Mouse (Mus musculus) lung, postnatal 36 days (tissue): ENCODE measurements at regions not wholly inside any gene's neighbourhood (a gene's known extent, or its start where the extent isn't known, plus 50 kb on each side); places are given as distances from the start of the nearest gene placed in this dataset.
A peak's percentile ranks its signal among the peaks of the same experiment; 100 is the strongest.
"Not testable (repeated sequence)": the region's sequence is repeated elsewhere in the genome, so short reads cannot be mapped to it uniquely, and the experiment has no call there.

ENCODE experiments used
- DNase-seq: peaks from one replicate; pipeline ENCODE4 v3.0.0; 2022; ENCODE audit warnings: mixed read lengths

DNA sequence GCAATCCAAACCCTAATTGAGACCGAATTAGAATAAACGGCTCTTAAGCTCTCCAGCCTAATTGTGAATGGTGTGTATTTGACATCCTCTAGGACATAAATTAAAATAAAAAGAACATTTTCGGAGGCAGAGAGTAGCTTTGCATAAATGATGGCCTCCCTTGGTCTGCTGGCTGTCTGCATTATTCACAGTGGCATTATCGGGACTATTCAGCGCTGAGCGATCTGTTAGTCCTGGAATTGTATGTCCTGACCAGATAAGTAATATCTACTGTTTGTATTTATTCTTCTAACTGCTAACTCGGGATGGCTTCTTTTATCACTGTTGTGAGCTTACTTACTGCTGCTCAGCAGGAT lies 299.6 kb downstream of the Chl1 start:
- DNase-seq: no peak

GRCm38 (mm10) chr6:103810342-103811001 lies 300.1 kb downstream of the Chl1 start:
- no peak for DNase-seq

GRCm38 (mm10) chr6:103816396-103816795 lies 306.0 kb downstream of the Chl1 start:
- DNase-seq: not testable (repeated sequence)

DNA sequence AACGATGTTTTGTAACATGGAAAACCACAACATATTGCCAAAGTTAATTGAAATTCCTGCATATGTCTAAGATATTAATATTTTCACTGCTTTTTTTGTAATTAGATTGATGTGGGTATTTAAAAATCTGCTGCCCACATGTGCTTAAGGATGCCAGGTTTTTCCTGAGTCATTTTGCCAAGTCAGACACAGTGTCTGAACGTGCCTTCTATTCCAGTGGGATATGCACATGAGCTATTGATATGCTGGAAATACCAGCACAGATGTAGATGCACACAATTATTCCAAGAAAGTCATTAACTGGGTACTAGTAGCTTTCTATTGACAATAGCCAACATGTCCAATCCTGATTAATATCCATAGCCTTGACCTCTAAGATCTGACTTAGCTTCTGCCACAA lies 315.7 kb downstream of the Chl1 start:
- no peak for DNase-seq

DNA sequence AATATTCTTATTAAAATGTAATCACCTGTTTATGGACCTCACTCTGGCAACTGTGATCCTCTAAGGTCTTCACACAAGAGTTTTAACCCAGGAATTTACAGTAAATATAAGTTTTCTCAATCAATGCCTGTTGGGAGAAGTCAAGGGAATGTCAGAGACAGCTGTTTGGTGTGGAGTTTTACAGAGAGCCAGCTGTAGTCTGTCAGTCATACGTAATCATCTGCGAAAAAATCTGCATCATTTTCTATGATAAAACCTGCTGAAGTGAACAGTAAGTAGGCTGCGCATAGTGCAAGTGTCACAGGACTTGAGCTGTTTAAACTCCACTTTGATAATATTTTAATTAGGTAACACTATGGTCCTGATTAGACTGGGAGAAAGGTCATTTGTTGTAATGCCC lies 317.2 kb downstream of the Chl1 start:
- DNase-seq: no peak

DNA sequence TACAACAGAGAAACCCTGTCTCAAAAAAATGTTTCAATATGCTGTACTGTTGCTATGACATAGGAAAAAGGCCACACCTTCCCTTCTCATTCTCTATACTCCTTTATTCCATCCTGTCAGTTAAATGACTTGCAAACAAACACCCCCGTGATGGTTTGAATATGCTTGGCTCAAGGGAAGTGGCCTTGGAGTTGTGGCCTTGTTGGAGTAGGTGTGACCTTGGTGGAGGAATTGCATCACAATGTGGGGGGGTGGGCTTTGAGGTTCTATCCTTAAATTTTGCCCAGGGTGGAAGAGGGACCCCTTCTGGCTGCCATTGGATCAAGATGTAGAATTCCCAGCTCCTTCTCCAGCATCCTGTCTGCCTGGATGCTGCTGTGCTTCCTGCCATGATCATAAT lies 318.5 kb downstream of the Chl1 start:
- no peak for DNase-seq

DNA sequence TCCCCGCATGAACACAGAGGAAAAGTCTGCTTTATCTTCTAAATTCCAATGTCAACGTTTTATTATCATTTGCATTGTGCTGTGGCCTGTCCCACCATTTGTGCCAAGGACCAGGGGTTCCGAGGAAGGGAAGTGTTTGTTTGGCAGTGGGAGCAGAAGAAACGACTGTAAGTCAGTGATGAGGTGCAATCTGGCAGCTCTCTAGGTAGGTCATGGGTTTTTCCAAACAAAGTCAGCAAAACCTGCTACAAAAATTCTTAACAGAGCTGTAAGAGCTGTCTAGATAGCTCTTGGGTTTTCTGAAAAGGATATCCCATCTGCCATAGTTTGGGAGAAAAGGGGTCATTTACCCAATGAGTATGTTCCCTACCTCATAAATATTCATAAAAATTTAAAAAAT lies 321.9 kb downstream of the Chl1 start:
- no peak for DNase-seq

DNA sequence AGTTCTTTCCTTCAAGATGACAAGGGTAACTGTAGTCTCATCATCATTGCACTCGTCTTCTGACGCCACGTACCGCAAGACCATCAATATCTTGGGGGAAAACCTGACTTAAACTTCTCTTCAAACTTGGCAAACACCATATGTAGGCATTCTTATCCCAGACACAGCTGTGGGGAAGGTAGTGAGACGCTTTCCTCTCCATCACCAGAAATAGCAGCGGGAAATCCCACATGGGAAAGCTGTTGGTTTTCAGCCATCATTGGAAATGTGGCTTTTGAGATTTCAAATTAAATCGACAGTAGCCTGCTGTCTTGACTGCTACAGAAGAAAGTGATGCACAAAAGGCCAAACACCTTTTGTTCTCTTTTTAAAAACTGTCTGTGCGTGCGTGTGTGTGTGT lies 322.4 kb downstream of the Chl1 start:
- no peak for DNase-seq

GRCm38 (mm10) chr6:103833501-103834132 lies 323.2 kb downstream of the Chl1 start:
- peak; percentile 41 for DNase-seq

GRCm38 (mm10) chr6:103834726-103835229 lies 324.4 kb downstream of the Chl1 start:
- DNase-seq: no peak

- DNase-seq: no peak
These were observed 349.4 kb downstream of the Chl1 start for GRCm38 (mm10) chr6:103859787-103860186.

DNA sequence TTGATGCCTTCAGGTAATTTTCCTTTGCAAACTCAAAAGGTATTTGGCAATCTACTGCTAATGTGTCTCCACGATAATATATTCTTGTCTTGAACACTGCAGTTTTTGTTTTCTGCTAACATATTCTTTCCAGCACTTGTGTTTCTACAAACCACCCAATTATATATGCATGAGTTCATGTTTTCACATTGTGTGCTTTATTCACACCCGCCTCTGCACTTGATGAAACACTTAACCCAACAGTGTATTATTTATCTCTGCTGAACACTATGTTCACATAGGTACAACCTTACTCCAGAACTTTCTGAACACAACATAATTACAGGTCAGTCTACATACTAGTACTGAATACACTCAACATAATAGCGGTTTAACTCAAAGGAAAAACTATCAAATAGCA lies 383.1 kb downstream of the Chl1 start:
- DNase-seq: no peak

- no peak for DNase-seq
These were observed 414.1 kb downstream of the Chl1 start for GRCm38 (mm10) chr6:103924504-103924903.

GRCm38 (mm10) chr6:103927094-103927493 lies 416.7 kb downstream of the Chl1 start:
- DNase-seq: no peak

GRCm38 (mm10) chr6:103940345-103940744 lies 430.0 kb downstream of the Chl1 start:
- DNase-seq: no peak

- DNase-seq: no peak
These were observed 434.0 kb downstream of the Chl1 start for GRCm38 (mm10) chr6:103944361-103944760.

GRCm38 (mm10) chr6:103947474-103947873 lies 437.1 kb downstream of the Chl1 start:
- DNase-seq: no peak

DNA sequence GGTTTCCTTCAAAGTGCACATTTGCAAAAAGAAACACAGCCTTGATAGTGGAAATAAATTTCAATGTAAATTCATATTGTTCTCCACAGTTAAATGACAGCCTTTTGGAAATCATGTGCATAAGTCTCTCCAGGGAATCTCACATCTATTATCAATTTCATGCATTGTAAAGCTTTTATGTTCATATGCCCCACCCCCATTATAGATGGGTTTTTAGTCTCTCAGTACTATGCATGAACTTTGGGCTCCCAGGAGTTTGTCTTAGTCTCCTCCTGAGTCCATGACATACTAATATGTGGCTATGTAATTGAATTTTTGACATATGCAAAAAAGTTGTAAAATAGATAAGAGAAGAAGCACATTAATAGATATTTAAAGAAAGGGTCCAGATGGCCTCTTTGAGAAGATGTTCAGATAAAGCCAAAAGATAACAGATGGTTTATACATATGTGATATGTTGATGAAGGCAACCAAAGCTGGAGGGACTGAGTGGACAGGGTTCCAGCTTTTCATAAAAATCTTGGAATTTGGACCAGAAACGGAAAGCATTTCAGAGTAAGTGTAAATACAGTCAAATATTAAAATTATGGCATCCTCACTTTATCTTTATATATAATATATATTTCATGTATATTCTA lies 442.9 kb downstream of the Chl1 start:
- DNase-seq: no peak

DNA sequence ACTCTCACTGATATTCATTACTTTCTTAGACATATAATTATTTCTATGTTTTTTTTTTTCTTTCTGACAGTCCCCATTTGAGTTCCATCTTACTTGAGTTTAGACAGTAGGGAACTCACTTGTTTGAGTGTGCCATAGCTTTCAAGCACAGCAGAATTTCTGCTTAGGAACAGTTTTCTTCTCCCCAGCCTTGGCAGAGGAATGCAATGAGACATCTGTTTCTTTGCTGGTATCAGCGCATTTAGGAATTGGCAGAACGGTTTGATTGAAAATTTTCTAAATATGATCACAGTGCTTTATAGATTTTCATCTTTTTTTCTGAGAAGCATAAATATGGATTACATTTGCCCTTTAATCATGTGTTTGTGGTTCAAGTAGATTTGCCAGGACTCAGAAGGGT lies 448.6 kb downstream of the Chl1 start:
- no peak for DNase-seq

GRCm38 (mm10) chr6:103967811-103968420 lies 457.5 kb downstream of the Chl1 start:
- DNase-seq: peak; percentile 16

DNA sequence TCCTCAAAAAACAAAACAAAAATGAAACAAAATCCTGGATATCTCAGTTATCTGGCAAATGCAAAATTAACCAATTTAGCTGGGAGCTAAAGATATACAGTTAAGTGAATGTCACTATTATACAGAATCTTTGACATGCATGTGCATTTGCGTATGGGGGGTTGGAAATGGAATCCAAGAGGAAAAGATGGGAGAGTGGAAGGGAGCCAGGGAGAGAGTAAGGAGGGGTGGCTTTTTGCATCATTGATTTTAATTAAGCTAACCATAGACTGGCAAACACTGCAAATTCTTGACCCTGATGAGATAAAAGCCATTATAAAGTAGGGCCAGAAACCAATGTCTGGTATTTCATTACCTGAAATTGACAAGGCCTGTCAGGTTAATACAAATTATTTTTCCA lies 488.8 kb downstream of the Chl1 start:
- DNase-seq: no peak

- peak; percentile 65 for DNase-seq
These were observed 464.0 kb upstream of the Cntn6 start for GRCm38 (mm10) chr6:104028439-104029091.

DNA sequence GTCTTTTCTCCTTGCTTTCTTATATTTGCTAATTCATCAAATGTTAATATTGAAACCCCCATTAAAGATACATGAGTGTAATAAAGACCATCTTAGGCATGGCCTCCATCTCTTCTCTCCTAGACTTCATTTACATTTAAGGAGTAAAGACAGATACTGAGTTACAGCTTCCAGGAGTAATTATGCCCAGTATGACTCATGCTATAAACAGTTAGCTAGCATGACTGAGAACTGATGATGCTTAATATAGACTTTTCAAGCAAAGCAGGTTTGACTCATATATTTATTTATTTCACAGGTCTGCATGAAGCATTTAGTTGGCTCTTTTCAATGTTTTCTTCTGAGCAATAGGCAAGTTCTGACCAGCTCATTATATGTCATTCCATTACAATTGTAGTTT lies 453.7 kb upstream of the Cntn6 start:
- DNase-seq: no peak
